Mouse (Mus musculus): Measurements from ENCODE around the gene Slc22a8.

The Slc22a8 gene

GRCm38 (mm10) chr19:8590954-8591353 is at the start of gene Slc22a8:
Gene Slc22a8, plus strand, starts transcription at chr19:8591254.
- peak in 1 of 2 experiments; percentile 26 for DNase-seq

- DNase-seq = no peak
Measured at GRCm38 (mm10) chr19:8558897-8559296, 32.2 kb upstream of the Slc22a8 start.

- no peak for DNase-seq
Measured at GRCm38 (mm10) chr19:8564021-8564420, 27.0 kb upstream of the Slc22a8 start.

GRCm38 (mm10) chr19:8564469-8564868 is 26.6 kb upstream of the Slc22a8 start:
- DNase-seq = no peak

- DNase-seq = no peak
Measured at GRCm38 (mm10) chr19:8565262-8565661, 25.8 kb upstream of the Slc22a8 start.

- no peak for DNase-seq
Measured at GRCm38 (mm10) chr19:8565985-8566384, 25.1 kb upstream of the Slc22a8 start.

GRCm38 (mm10) chr19:8567104-8567880 is 23.8 kb upstream of the Slc22a8 start:
- DNase-seq = peak in 1 of 2 experiments; percentile 42

- peak in 1 of 2 experiments; percentile 26 for DNase-seq
Measured at GRCm38 (mm10) chr19:8569453-8569863, 21.6 kb upstream of the Slc22a8 start.

GRCm38 (mm10) chr19:8570341-8571040 is 20.6 kb upstream of the Slc22a8 start:
- no peak for DNase-seq

GRCm38 (mm10) chr19:8571746-8572145 is 19.3 kb upstream of the Slc22a8 start:
- no peak for DNase-seq

- DNase-seq = no peak
Measured at GRCm38 (mm10) chr19:8572485-8572884, 18.6 kb upstream of the Slc22a8 start.

GRCm38 (mm10) chr19:8577432-8577831 is 13.6 kb upstream of the Slc22a8 start:
- no peak for DNase-seq

- peak; percentile 45 to 64 for DNase-seq
Measured at GRCm38 (mm10) chr19:8578293-8578969, 12.6 kb upstream of the Slc22a8 start.

- no peak for DNase-seq
Measured at GRCm38 (mm10) chr19:8578970-8579342, 12.1 kb upstream of the Slc22a8 start.

- no peak for DNase-seq
Measured at GRCm38 (mm10) chr19:8585298-8585697, 5.8 kb upstream of the Slc22a8 start.

GRCm38 (mm10) chr19:8585899-8586298 is 5.2 kb upstream of the Slc22a8 start:
- DNase-seq = no peak

- no peak for DNase-seq
Measured at GRCm38 (mm10) chr19:8586350-8586749, 4.7 kb upstream of the Slc22a8 start.

- DNase-seq = no peak
Measured at GRCm38 (mm10) chr19:8587315-8587714, 3.7 kb upstream of the Slc22a8 start.

- DNase-seq = peak in 1 of 2 experiments; percentile 12
Measured at GRCm38 (mm10) chr19:8592155-8592554, 1.1 kb downstream of the Slc22a8 start.

- no peak for DNase-seq
Measured at GRCm38 (mm10) chr19:8592873-8593408, 1.9 kb downstream of the Slc22a8 start.

- DNase-seq = no peak
Measured at GRCm38 (mm10) chr19:8593833-8594232, 2.8 kb downstream of the Slc22a8 start.

GRCm38 (mm10) chr19:8594518-8594917 is 3.5 kb downstream of the Slc22a8 start:
- DNase-seq = no peak

GRCm38 (mm10) chr19:8597269-8597668 is 6.2 kb downstream of the Slc22a8 start:
- DNase-seq = no peak

Measured in lung, postnatal 4 days (tissue).